Comparison of ENCODE assay signal across 14 mouse cellular contexts in the genomic region with DNA sequence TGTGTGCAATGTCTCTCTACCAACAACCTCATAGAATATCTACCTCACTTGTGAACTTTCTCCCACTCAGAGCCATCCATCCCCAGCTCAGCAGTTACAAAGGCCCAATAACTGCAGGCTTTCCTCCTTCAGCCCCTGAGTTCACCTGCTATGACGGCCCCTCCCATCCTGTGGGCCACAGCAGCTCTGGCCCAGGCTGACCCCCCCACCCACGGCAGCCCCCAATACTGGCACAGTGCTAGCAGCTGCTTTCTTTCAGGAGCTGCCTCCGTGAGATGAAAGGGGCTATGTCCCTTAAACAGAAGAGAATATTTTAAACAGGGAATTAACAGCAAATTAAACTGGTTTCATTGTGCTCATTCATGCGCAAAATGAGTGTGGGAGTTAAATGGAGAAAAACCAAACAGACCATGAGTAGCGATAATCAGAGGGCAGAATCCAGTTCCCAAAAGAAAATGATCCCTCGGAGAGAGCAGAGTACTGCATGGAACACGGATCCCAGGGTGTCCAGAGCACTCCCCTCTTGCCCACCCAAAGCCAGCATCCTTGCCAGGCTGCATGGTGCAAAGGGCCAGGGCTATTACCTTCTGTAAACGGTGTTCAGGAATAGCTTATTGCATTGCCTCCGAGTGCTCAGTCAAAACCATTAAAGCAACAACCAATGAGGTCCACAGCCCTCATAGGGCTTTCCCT.
A peak's percentile ranks its signal among the peaks of the same experiment; 100 is the strongest.
DNase-seq lines count a peak whose midpoint lies in the region; ATAC-seq lines count a peak whose summit lies in the region.
"Had no signal": no experiment of that assay in that cellular context is flagged by ENCODE, and none has a peak within 500 bp of the region (broad histone marks: within the 10 kb centered on the region; RNA-seq: fewer than 3 reads in every experiment).

No protein-coding gene starts in this region.

- DNase-seq in Muller cell, postnatal 12 days (ENCODE audit: inconsistent ontology term), result peak; percentile 69
- DNase-seq in brain, adult 2 months (ENCODE audit: low read depth, low spot score), result peak; percentile 45
- DNase-seq in hindbrain, embryonic 11.5 days (ENCODE audit: low spot score), result no peak
- DNase-seq in midbrain, embryonic 14.5 days, result no peak
- no peak for DNase-seq in adrenal gland, adult (ENCODE audit: inconsistent age in 2 of 2, low spot score in 1 of 2)
- DNase-seq in ovary, postnatal 14 days (ENCODE audit: low spot score), result no peak
- DNase-seq: adrenal gland, adult 8-10 months; right cerebral cortex, postnatal 4 days had no signal

- no peaks in the 10 kb centered on the region for H3K9me3 ChIP-seq in hindbrain, embryonic 11.5 days (ENCODE audit: control insufficient read depth, low read length)
- no peaks in the 10 kb centered on the region for H3K9me3 ChIP-seq in midbrain, embryonic 14.5 days (ENCODE audit: control insufficient read depth, low read length)
- H3K9me3 ChIP-seq in heart, embryonic 11.5 days (replicated peaks; ENCODE audit: control insufficient read depth, low read length), result no peaks in the 10 kb centered on the region
- H3K9me3 ChIP-seq: heart, embryonic 10.5 days; lung, embryonic 15.5 days; stomach, embryonic 15.5 days had no signal

- no peaks in the 10 kb centered on the region for H3K36me3 ChIP-seq in hindbrain, embryonic 11.5 days (ENCODE audit: control insufficient read depth, insufficient read depth, low read length)
- H3K36me3 ChIP-seq in midbrain, embryonic 14.5 days (ENCODE audit: control insufficient read depth, insufficient read depth, low read length), result no peaks in the 10 kb centered on the region
- no peaks in the 10 kb centered on the region for H3K36me3 ChIP-seq in heart, embryonic 11.5 days (ENCODE audit: control insufficient read depth, insufficient read depth, low read length)
- H3K36me3 ChIP-seq: heart, embryonic 10.5 days; lung, embryonic 15.5 days; stomach, embryonic 15.5 days had no signal

- peak; percentile 73; the same call in 1 of the 2 replicates for ATAC-seq in hindbrain, embryonic 11.5 days (ENCODE audit: low FRiP score)
- no peak; the same call in 1 of the 2 replicates for ATAC-seq in midbrain, embryonic 14.5 days (ENCODE audit: low FRiP score, low TSS enrichment)
- ATAC-seq in heart, embryonic 11.5 days (replicated peaks; ENCODE audit: insufficient number of reproducible peaks, low FRiP score, low TSS enrichment), result no peak

- H3K4me2 ChIP-seq in hindbrain, embryonic 11.5 days (replicated peaks; ENCODE audit: low read depth, low read length), result no peak overlapping the region
- H3K4me2 ChIP-seq in midbrain, embryonic 14.5 days (ENCODE audit: low read length), result no peak overlapping the region
- H3K4me2 ChIP-seq in heart, embryonic 11.5 days, result no peak overlapping the region
- H3K4me2 ChIP-seq: lung, embryonic 15.5 days; stomach, embryonic 15.5 days had no signal

- WGBS in hindbrain, embryonic 11.5 days, result 28% methylated on average over 9 of the region's 9 CpGs
- WGBS in midbrain, embryonic 14.5 days, result 9% methylated on average over 9 of the region's 9 CpGs
- 48% methylated on average over 9 of the region's 9 CpGs for WGBS in heart, embryonic 11.5 days (ENCODE audit: insufficient replicate concordance)

- no peak overlapping the region for H3K27ac ChIP-seq in hindbrain, embryonic 11.5 days (ENCODE audit: low read depth, low read length)
- peak overlapping the region; percentile 47; the same call in 1 of the 2 replicates for H3K27ac ChIP-seq in midbrain, embryonic 14.5 days (replicated peaks; ENCODE audit: low read depth, low read length)
- no peak overlapping the region for H3K27ac ChIP-seq in heart, embryonic 11.5 days (ENCODE audit: low read depth, low read length)
- H3K27ac ChIP-seq: heart, embryonic 10.5 days; lung, embryonic 15.5 days; stomach, embryonic 15.5 days had no signal

- peaks cover 13% of the 10 kb centered on the region for H3K4me1 ChIP-seq in hindbrain, embryonic 11.5 days (replicated peaks; ENCODE audit: control insufficient read depth, insufficient read depth, low read length)
- H3K4me1 ChIP-seq in midbrain, embryonic 14.5 days (ENCODE audit: control insufficient read depth, insufficient read depth, low read length), result peaks cover 48% of the 10 kb centered on the region
- H3K4me1 ChIP-seq in heart, embryonic 11.5 days (ENCODE audit: control insufficient read depth, insufficient read depth, low read length), result no peaks in the 10 kb centered on the region
- H3K4me1 ChIP-seq: lung, embryonic 15.5 days; megakaryocyte, embryonic 14.5 days; stomach, embryonic 15.5 days had no signal

- peaks cover 3% of the 10 kb centered on the region; the same call in 1 of the 2 replicates for H3K27me3 ChIP-seq in hindbrain, embryonic 11.5 days (ENCODE audit: control insufficient read depth, insufficient read depth, low read length)
- H3K27me3 ChIP-seq in midbrain, embryonic 14.5 days (ENCODE audit: control insufficient read depth, insufficient read depth, low read length), result no peaks in the 10 kb centered on the region
- peaks cover 39% of the 10 kb centered on the region for H3K27me3 ChIP-seq in heart, embryonic 11.5 days (ENCODE audit: control insufficient read depth, insufficient read depth, low read length)
- H3K27me3 ChIP-seq: CH12.LX; lung, embryonic 15.5 days; megakaryocyte, embryonic 14.5 days; stomach, embryonic 15.5 days had no signal

- H3K9ac ChIP-seq in hindbrain, embryonic 11.5 days (ENCODE audit: low read depth, low read length), result 0 out of 2 replicates have a peak overlapping the region, but pooled peaks have one; percentile 15
- H3K9ac ChIP-seq in midbrain, embryonic 14.5 days (replicated peaks; ENCODE audit: low read length), result no peak overlapping the region; the same call in 1 of the 2 replicates
- no peak overlapping the region for H3K9ac ChIP-seq in heart, embryonic 11.5 days (ENCODE audit: low read depth, low read length)
- H3K9ac ChIP-seq: lung, embryonic 15.5 days; stomach, embryonic 15.5 days had no signal

- no peak overlapping the region for H3K4me3 ChIP-seq in hindbrain, embryonic 11.5 days (ENCODE audit: low read depth, low read length)
- no peak overlapping the region for H3K4me3 ChIP-seq in midbrain, embryonic 14.5 days (replicated peaks; ENCODE audit: low read depth, low read length)
- no peak overlapping the region for H3K4me3 ChIP-seq in heart, embryonic 11.5 days (ENCODE audit: low read depth, low read length)
- H3K4me3 ChIP-seq: heart, embryonic 10.5 days; lung, embryonic 15.5 days; megakaryocyte, embryonic 14.5 days; stomach, embryonic 15.5 days had no signal

Comparison
In these comparisons a context has a peak if more than half of its experiments do, and no peak if none do; other contexts are left out.
1. DNase-seq: peak in Muller cell, postnatal 12 days (single experiment) and brain, adult 2 months (single experiment); none in hindbrain, embryonic 11.5 days (single experiment), midbrain, embryonic 14.5 days (single experiment), adrenal gland, adult (0 of 2) and ovary, postnatal 14 days (single experiment).